Mouse (Mus musculus) erythroblast, embryonic 14.5 days (primary cell): ENCODE measurements at regions not wholly inside any gene's neighbourhood (a gene's known extent, or its start where the extent isn't known, plus 50 kb on each side); places are given as distances from the start of the nearest gene placed in this dataset.
"Not testable (repeated sequence)": the region's sequence is repeated elsewhere in the genome, so short reads cannot be mapped to it uniquely, and the experiment has no call there.

Source experiments
- H3K27me3 ChIP-seq: 2 replicates; pipeline ENCODE4 v1.6.1; 2012; ENCODE audit warnings: inconsistent platforms; ENCODE audit not compliant: control insufficient read depth
- H3K36me3 ChIP-seq: 2 replicates; pipeline ENCODE4 v1.6.1; 2012; ENCODE audit warnings: mild to moderate bottlenecking, inconsistent platforms; ENCODE audit not compliant: control insufficient read depth
- H3K4me1 ChIP-seq: 2 replicates; pipeline ENCODE4 v1.6.1; 2012; ENCODE audit warnings: inconsistent platforms; ENCODE audit not compliant: control insufficient read depth
- H3K4me3 ChIP-seq: replicated peaks from 2 replicates; pipeline ENCODE3; 2012; ENCODE audit warnings: moderate library complexity, mild to moderate bottlenecking, inconsistent platforms
- H3K9me3 ChIP-seq: 2 replicates; pipeline ENCODE4 v1.6.1; 2012; ENCODE audit warnings: low read length, inconsistent platforms, mixed read lengths; ENCODE audit not compliant: control insufficient read depth
- GATA1 ChIP-seq: IDR thresholded peaks from 2 replicates; pipeline ENCODE4 v1.6.1; 2012; ENCODE audit warnings: low read length, inconsistent platforms, mixed read lengths
- TAL1 ChIP-seq: IDR thresholded peaks from 3 replicates; pipeline ENCODE4 v1.6.1; 2012; ENCODE audit warnings: low read length, inconsistent platforms, mixed read lengths

DNA sequence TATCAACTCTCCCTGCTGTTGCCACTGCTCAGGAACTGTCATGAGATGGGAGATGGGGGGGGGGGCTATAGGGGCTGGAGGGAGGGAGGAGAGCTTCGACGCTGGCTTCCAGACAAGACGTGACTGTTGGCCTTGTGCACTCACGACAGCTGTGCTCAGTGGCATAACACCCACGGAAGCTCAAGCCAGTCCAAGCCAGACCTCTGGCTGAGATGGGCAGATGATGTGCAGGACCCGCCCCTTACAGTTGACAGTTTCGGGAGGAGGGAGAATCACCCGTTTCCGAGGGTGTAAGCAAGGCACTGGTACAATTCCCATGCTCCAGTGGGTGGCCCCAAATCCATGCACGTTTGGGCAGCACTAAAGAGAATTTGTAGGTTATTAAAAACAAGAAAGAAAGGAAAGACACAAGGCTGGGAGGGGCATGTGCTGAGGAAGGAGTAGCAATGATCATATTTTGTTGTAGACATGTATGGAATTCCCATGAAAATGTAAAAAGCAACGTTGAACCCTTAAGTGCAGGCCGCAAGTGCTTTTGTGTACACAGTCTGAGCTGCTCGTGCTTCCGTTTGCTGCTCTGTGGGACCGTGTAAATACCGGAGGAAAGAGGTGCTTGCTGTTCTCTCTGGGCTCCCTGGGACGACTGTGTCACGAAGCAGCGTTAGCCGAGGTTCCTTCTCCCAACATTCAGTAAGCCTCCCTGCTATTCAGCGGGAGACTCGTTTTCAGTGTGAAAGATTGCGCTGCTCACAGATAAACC lies 188.2 kb upstream of the Serp2 start:
- no peak for TF ChIP-seq GATA1
- TF ChIP-seq TAL1: no peak
- no peak overlapping the region for H3K4me3 ChIP-seq

DNA sequence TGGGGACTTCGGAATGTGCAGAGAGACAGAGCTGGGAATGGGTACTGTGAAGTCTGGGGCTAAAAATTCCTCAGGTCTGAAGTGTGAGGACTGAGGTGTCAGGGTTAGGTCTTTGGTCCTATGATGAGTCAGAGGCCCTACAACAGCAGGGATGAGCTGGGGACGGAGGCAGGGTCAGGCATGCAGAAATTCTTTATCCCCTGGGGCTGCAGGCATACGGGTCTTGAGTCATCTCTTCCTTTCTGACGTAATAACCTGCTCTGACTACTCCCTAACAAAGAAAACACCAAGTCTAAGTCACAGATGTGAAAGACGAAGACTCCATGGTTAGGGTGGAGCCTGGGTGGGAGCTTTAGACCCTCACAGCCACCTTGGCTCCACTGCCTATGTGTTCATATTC lies 185.6 kb upstream of the Serp2 start:
- no peak overlapping the region for H3K4me3 ChIP-seq
- no peaks in the 10 kb centered on the region for H3K4me1 ChIP-seq
- H3K27me3 ChIP-seq: no peaks in the 10 kb centered on the region
- H3K9me3 ChIP-seq: no peaks in the 10 kb centered on the region
- TF ChIP-seq TAL1: no peak
- no peak for TF ChIP-seq GATA1
- no peaks in the 10 kb centered on the region for H3K36me3 ChIP-seq

More for the DNA sequence above, 188.2 kb upstream of the Serp2 start:
- Histone ChIP-seq H3K4me1 (no peaks in the 10 kb centered on the region), H3K36me3 (no peaks in the 10 kb centered on the region), H3K27me3 (no peaks in the 10 kb centered on the region), H3K9me3 (no peaks in the 10 kb centered on the region; the same call in 1 of the 2 replicates)

DNA sequence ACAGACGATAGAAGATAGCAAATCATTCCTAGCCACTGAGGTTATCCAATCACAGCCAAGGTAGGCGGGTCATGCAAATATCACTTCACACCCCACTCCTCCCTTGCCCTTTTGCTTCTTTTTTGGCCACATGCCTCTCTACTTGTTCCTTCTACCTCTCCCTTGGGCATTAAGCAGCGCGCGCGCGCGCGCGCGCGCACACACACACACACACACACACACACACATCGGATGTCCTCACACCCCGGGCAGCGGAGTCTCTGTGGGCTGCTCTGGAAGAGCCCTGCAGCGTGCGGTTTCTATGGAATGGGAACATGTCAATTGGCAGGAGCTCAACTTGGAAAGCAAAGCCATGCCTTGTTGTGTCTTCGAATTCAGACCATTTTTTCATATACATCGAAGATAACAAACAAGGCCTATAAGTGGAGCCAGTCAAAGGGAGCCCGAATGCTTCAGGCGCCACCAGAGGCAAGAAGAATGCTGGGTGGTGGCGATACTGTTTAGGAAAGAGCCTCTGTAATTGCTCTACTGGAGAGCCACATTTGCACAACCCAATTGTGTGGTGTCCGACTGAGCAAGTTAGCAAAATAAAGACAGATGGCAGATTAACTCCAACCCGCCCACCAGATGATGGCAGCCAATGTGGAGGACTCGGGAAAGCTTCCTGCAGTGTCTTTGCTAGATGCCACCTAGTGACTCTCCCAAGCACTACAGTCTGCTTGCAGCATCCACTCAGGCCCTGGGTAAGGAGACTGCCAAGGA lies 183.3 kb upstream of the Serp2 start:
- Histone ChIP-seq H3K36me3 (no peaks in the 10 kb centered on the region), H3K4me3 (no peak overlapping the region), H3K4me1 (no peaks in the 10 kb centered on the region), H3K27me3 (no peaks in the 10 kb centered on the region), H3K9me3 (no peaks in the 10 kb centered on the region)
- TF ChIP-seq GATA1: no peak
- no peak for TF ChIP-seq TAL1

DNA sequence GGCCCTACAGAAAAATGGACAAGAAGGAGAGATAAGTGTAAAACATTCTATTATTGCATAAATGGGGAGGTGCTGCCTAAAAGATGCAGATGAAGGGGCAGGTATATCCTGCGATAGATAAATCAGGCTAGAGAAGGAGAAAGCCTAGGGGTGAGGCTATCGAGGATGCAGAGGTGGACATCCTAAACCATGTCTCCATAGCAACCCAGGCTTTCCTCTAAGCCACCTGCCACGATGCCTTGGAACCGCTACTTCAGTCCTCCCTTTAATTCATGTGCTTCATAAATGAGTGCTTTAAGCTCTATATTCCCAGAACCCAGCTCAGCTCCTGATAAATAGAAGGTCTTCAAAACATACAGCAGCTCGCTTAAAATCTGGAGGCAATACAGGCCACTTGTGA lies 179.3 kb upstream of the Serp2 start:
- Histone ChIP-seq H3K9me3 (no peaks in the 10 kb centered on the region), H3K36me3 (no peaks in the 10 kb centered on the region), H3K4me3 (no peak overlapping the region), H3K4me1 (no peaks in the 10 kb centered on the region), H3K27me3 (no peaks in the 10 kb centered on the region)
- TF ChIP-seq GATA1: no peak
- no peak for TF ChIP-seq TAL1

DNA sequence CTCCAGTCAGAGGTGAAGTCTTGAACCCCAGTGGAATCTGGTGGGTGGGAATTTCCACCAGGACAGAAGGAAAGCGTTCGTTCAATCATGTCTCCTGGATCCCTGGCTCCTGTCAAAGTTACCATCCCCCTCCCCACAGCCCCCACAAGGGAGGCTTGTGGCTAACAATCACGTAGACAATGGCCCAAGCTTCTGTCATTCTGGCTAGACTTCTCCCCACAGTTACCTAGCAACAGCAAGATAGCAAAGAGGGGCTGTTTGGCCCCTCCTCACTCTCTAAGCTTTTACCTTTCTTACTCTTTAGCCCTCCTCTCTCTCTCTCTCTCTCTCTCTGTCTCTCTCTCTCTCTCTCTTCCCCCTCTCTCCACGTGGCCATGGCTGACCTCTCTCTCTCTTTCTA lies 178.4 kb upstream of the Serp2 start:
- Histone ChIP-seq H3K4me1 (no peaks in the 10 kb centered on the region), H3K36me3 (no peaks in the 10 kb centered on the region), H3K4me3 (no peak overlapping the region), H3K27me3 (no peaks in the 10 kb centered on the region), H3K9me3 (no peaks in the 10 kb centered on the region)
- TF ChIP-seq GATA1 (no peak), TAL1 (no peak)

DNA sequence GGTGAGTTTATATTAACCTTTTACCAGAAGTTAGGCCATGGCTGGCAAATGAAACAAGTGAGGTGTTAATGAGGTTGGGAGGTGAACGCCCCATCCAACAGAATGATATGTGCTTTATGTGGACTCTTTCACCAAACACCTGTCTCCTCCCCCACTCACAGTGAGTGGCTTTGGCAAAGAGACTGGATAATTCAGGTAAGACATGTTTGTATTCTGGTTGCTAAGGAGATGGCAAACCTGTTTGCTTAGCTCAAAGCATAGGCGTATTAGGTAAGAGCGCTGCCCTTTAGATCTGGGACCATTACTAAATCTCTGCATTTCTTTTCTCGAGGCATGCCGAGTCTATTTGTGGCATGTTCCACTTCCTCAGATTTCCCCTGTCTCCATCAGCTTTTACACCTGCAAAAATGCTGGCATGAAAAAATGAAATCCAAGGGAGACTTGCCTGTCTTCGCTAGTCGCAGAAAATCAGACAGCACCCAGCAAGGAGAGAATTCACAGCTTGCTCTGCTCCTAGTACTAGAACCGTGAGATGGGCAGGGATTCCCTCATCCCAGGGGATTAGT lies 176.7 kb upstream of the Serp2 start:
- Histone ChIP-seq H3K9me3 (no peaks in the 10 kb centered on the region), H3K36me3 (no peaks in the 10 kb centered on the region), H3K4me3 (no peak overlapping the region), H3K4me1 (no peaks in the 10 kb centered on the region), H3K27me3 (no peaks in the 10 kb centered on the region)
- TF ChIP-seq GATA1 (no peak), TAL1 (no peak)

DNA sequence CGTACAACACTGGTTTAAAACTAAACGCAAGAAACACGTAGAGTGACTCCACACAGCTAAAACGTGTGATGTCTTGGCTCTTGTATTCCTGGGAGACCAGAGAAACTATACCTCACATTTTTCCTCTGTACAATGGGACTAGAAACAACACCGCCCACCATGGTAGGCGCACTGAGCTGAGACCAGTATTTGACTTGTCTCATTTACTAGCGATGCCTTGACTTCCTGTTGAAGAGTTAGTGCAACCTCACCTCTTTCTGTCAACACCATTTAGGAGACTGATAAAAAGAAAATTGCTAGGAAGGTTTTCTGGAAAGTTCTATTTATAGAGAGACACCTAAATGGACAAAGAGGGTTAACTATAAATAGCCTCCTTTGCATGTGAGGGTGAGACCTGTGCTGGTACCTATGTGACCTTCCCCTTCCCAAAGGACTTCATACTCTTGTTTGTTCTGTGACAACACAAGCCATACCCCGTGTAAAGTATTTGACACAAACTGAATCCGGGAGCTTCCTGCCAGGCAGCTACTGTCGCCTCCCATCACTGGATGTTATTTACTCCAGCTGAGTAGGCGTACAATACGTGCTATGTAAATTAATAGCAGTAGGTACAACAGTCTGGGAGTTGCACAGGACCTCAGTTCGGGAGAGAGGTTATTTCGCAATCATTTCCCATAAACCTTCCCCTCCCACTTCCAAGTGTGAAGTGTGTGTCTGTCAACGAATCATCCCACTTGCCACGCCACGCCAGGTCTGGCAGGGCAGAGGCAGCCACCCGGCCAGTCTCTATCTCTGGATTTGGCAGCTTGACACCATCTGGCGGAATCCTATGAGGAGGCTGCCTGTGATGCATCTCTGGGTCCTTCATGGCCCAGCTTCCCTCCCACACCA lies 174.7 kb upstream of the Serp2 start:
- H3K4me3 ChIP-seq: no peak overlapping the region
- no peaks in the 10 kb centered on the region for H3K9me3 ChIP-seq
- H3K36me3 ChIP-seq: no peaks in the 10 kb centered on the region
- no peaks in the 10 kb centered on the region for H3K4me1 ChIP-seq
- H3K27me3 ChIP-seq: no peaks in the 10 kb centered on the region
- TF ChIP-seq GATA1: no peak

DNA sequence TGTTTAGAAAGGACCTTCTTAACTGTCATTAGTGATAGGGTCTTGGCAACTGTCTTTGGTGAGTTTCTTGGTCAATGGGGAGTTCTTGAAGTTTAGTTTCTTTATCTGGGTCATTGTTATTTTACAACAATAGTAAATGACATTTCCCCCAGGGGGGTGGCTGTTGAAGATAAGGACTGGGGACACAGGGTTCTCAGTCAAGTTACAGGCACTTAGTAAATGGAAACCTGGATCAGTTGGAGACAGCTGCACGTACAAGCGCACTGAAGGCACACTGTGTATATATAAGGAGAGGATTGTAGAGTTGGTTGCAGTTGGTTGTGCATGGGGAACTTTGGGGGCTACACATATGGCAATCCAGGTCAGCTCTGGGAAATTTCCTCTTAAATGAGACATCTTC lies 169.2 kb upstream of the Serp2 start:
- TF ChIP-seq TAL1 (no peak), GATA1 (no peak)
- H3K9me3 ChIP-seq: no peaks in the 10 kb centered on the region
- H3K4me1 ChIP-seq: no peaks in the 10 kb centered on the region
- H3K4me3 ChIP-seq: no peak overlapping the region
- H3K27me3 ChIP-seq: no peaks in the 10 kb centered on the region
- no peaks in the 10 kb centered on the region for H3K36me3 ChIP-seq

DNA sequence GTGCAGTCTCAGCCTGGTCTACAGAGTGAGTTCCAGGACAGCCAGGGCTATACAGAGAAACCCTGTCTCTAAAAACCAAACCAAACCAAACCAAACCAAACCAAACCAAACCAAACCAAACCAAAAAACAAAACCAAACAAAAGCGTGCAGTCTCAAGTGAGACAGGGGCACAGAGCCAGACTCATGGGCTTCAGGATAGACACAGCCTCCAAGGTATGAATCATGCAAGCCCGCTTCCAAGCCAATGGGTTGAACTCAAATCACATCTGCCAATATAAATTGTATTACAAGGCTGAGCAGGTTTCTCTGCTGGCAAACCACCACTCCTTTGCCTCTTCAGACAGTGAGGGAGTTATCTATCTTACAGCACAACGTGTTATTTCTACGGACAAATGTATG lies 168.5 kb upstream of the Serp2 start:
- H3K9me3 ChIP-seq, H3K4me1 ChIP-seq, H3K4me3 ChIP-seq, H3K27me3 ChIP-seq, H3K36me3 ChIP-seq: not testable (repeated sequence)
